Mouse (Mus musculus): ENCODE measurements at regions not wholly inside any gene's neighbourhood (a gene's known extent, or its start where the extent isn't known, plus 50 kb on each side); places are given as distances from the start of the nearest gene placed in this dataset.
A peak's percentile ranks its signal among the peaks of the same experiment; 100 is the strongest.

- 25% methylated on average over 5 of the region's 5 CpGs for WGBS
- Histone ChIP-seq H3K4me2 (replicated peaks) (no peak overlapping the region), H3K9me3 (no peaks in the 10 kb centered on the region), H3K4me1 (no peaks in the 10 kb centered on the region), H3K27ac (no peak overlapping the region), H3K9ac (no peak overlapping the region), H3K27me3 (replicated peaks) (no peaks in the 10 kb centered on the region), H3K4me3 (no peak overlapping the region), H3K36me3 (no peaks in the 10 kb centered on the region)
- peak; percentile 53; the same call in 1 of the 2 replicates for ATAC-seq (ENCODE audit: low FRiP score, low read depth)
These were observed 54.0 kb upstream of the Ripor2 start for GRCm38 (mm10) chr13:24527812-24528531.

All from neural tube, embryonic 12.5 days (tissue).